Mouse (Mus musculus) stomach, embryonic 15.5 days (tissue): ENCODE measurements around the gene Ubtf. TPM values are rescaled to one million over a fixed set of nuclear protein-coding genes. Genes with fewer than 3 reads are reported as not detected.

Experiments used
- ATAC-seq: fragments of 200-750 bp; cut with Nextera tagmentation; 2 replicates; pipeline ENCODE4 v1.8.0; 2017; ENCODE audit warnings: low read depth, moderate number of reproducible peaks, moderate TSS enrichment; ENCODE audit not compliant: insufficient read depth, low FRiP score
- H3K27ac ChIP-seq: fragments of 300-500 bp; sonication (generic); 2 replicates; pipeline ENCODE4 v1.5.1; 2015; ENCODE audit warnings: mild to moderate bottlenecking, inconsistent platforms
- H3K27me3 ChIP-seq: fragments of 300-500 bp; sonication (generic); replicated peaks from 2 replicates; pipeline ENCODE4 v1.6.1; 2015; ENCODE audit warnings: inconsistent platforms
- H3K36me3 ChIP-seq: fragments of 300-500 bp; sonication (generic); 2 replicates; pipeline ENCODE4 v1.6.1; 2015; ENCODE audit warnings: inconsistent platforms
- H3K4me1 ChIP-seq: fragments of 300-500 bp; sonication (generic); 2 replicates; pipeline ENCODE4 v1.6.1; 2015; ENCODE audit warnings: inconsistent platforms
- H3K4me2 ChIP-seq: fragments of 300-500 bp; sonication (generic); 2 replicates; pipeline ENCODE4 v1.6.1; 2015; ENCODE audit warnings: mild to moderate bottlenecking, inconsistent platforms
- H3K4me3 ChIP-seq: fragments of 300-500 bp; sonication (generic); replicated peaks from 2 replicates; pipeline ENCODE4 v1.5.1; 2015; ENCODE audit warnings: inconsistent platforms
- H3K9ac ChIP-seq: fragments of 300-500 bp; sonication (generic); 2 replicates; pipeline ENCODE4 v1.6.1; 2015; ENCODE audit warnings: inconsistent platforms
- H3K9me3 ChIP-seq: fragments of 300-500 bp; sonication (generic); 2 replicates; pipeline ENCODE4 v1.6.1; 2016; ENCODE audit warnings: inconsistent platforms
- WGBS: fragments of 180-500 bp; shearing (Covaris S2); methylation state at CpG from one replicate; pipeline ENCODE4 v1.1.7; 2015; 5-methylcytosine and 5-hydroxymethylcytosine counted together
- polyA plus RNA-seq: library from polyadenylated mRNA; unstranded; fragments of >200 nt; fragmentation: Nextera tagmentation; extraction: Ambion mirVana; gene quantifications from 2 replicates; pipeline ENCODE4 v1.2.1, GENCODE M21; 2015

Ubtf gene
- polyA plus RNA-seq, 1 experiment from 2014 or later = 82.7 TPM

- Histone ChIP-seq H3K27ac (no peak overlapping the region), H3K36me3 (no peaks in the 10 kb centered on the region), H3K4me2 (no peak overlapping the region), H3K9me3 (no peaks in the 10 kb centered on the region), H3K9ac (no peak overlapping the region), H3K27me3 (no peaks in the 10 kb centered on the region), H3K4me1 (no peaks in the 10 kb centered on the region), H3K4me3 (no peak overlapping the region)
- ATAC-seq = no peak
Measured at GRCm38 (mm10) chr11:102329518-102329917, 10.0 kb upstream of the Ubtf start.

GRCm38 (mm10) chr11:102327839-102328238 is 8.3 kb upstream of the Ubtf start:
- no peak overlapping the region for H3K9ac ChIP-seq
- no peaks in the 10 kb centered on the region for H3K36me3 ChIP-seq
- no peak overlapping the region for H3K4me2 ChIP-seq
- H3K27me3 ChIP-seq = no peaks in the 10 kb centered on the region
- ATAC-seq = no peak
- no peak overlapping the region for H3K4me3 ChIP-seq
- 74% methylated on average over 7 of the region's 7 CpGs for WGBS
- H3K4me1 ChIP-seq = no peaks in the 10 kb centered on the region
- H3K27ac ChIP-seq = no peak overlapping the region
- H3K9me3 ChIP-seq = no peaks in the 10 kb centered on the region

GRCm38 (mm10) chr11:102327250-102327649 is 7.7 kb upstream of the Ubtf start:
- ATAC-seq = no peak
- no peaks in the 10 kb centered on the region for H3K27me3 ChIP-seq
- no peak overlapping the region for H3K4me3 ChIP-seq
- H3K4me2 ChIP-seq = no peak overlapping the region
- no peak overlapping the region for H3K27ac ChIP-seq
- H3K9me3 ChIP-seq = no peaks in the 10 kb centered on the region
- H3K4me1 ChIP-seq = no peaks in the 10 kb centered on the region
- H3K9ac ChIP-seq = no peak overlapping the region
- WGBS = 53% methylated on average over 5 of the region's 5 CpGs
- H3K36me3 ChIP-seq = no peaks in the 10 kb centered on the region

- Histone ChIP-seq H3K4me1 (peaks cover 10% of the 10 kb centered on the region), H3K4me3 (no peak overlapping the region), H3K4me2 (no peak overlapping the region), H3K9ac (no peak overlapping the region), H3K9me3 (no peaks in the 10 kb centered on the region), H3K36me3 (no peaks in the 10 kb centered on the region), H3K27ac (no peak overlapping the region), H3K27me3 (no peaks in the 10 kb centered on the region)
- WGBS = 55% methylated on average over 1 of the region's 1 CpGs
- ATAC-seq = no peak
Measured at GRCm38 (mm10) chr11:102323516-102323915, 4.0 kb upstream of the Ubtf start.

GRCm38 (mm10) chr11:102321931-102322330 is 2.4 kb upstream of the Ubtf start:
- ATAC-seq = no peak
- Histone ChIP-seq H3K4me1 (peaks cover 10% of the 10 kb centered on the region), H3K27me3 (no peaks in the 10 kb centered on the region), H3K4me3 (no peak overlapping the region), H3K36me3 (no peaks in the 10 kb centered on the region), H3K9ac (no peak overlapping the region; the same call in 1 of the 2 replicates), H3K27ac (no peak overlapping the region), H3K9me3 (no peaks in the 10 kb centered on the region), H3K4me2 (no peak overlapping the region)
- 70% methylated on average over 6 of the region's 6 CpGs for WGBS

- Histone ChIP-seq H3K27me3 (no peaks in the 10 kb centered on the region), H3K9me3 (no peaks in the 10 kb centered on the region), H3K36me3 (no peaks in the 10 kb centered on the region), H3K4me3 (peak overlapping the region; percentile 97), H3K4me2 (peak overlapping the region; percentile 92), H3K9ac (peak overlapping the region; percentile 30; the same call in 1 of the 2 replicates), H3K27ac (peak overlapping the region; percentile 99), H3K4me1 (peaks cover 18% of the 10 kb centered on the region)
- no peak for ATAC-seq
- 13% methylated on average over 10 of the region's 10 CpGs for WGBS
Measured at GRCm38 (mm10) chr11:102320686-102321005, 1.1 kb upstream of the Ubtf start.

GRCm38 (mm10) chr11:102319941-102320685 is 571 bp upstream of the Ubtf start:
- Histone ChIP-seq H3K36me3 (no peaks in the 10 kb centered on the region), H3K9ac (peak overlapping the region; percentile 100; the same call in 1 of the 2 replicates), H3K27me3 (no peaks in the 10 kb centered on the region), H3K4me2 (peak overlapping the region; percentile 92), H3K27ac (peak overlapping the region; percentile 99), H3K4me3 (peak overlapping the region; percentile 97), H3K9me3 (no peaks in the 10 kb centered on the region), H3K4me1 (peaks cover 19% of the 10 kb centered on the region)
- WGBS = under 1% methylated on average over 38 of the region's 38 CpGs
- no peak for ATAC-seq

- peak overlapping the region; percentile 92 for H3K4me2 ChIP-seq
- no peaks in the 10 kb centered on the region for H3K9me3 ChIP-seq
- H3K36me3 ChIP-seq = peaks cover 4% of the 10 kb centered on the region
- WGBS = under 1% methylated on average over 83 of the region's 84 CpGs
- no peaks in the 10 kb centered on the region for H3K27me3 ChIP-seq
- peaks cover 19% of the 10 kb centered on the region for H3K4me1 ChIP-seq
- no peak; the same call in none of the 2 replicates for ATAC-seq
- H3K9ac ChIP-seq = peak overlapping the region; percentile 100
- peak overlapping the region; percentile 97 for H3K4me3 ChIP-seq
- peak overlapping the region; percentile 99 for H3K27ac ChIP-seq
Measured at GRCm38 (mm10) chr11:102318576-102319409, 749 bp downstream of the Ubtf start.

- H3K9ac ChIP-seq = peak overlapping the region; percentile 100
- under 1% methylated on average over 48 of the region's 77 CpGs for WGBS
- peak; percentile 59 for ATAC-seq
Measured at GRCm38 (mm10) chr11:102317901-102318575, 1.5 kb downstream of the Ubtf start.

GRCm38 (mm10) chr11:102317298-102317900 is 2.1 kb downstream of the Ubtf start:
- Histone ChIP-seq H3K36me3 (peaks cover 16% of the 10 kb centered on the region), H3K4me2 (peak overlapping the region; percentile 92), H3K4me1 (peaks cover 19% of the 10 kb centered on the region), H3K9me3 (no peaks in the 10 kb centered on the region), H3K27me3 (no peaks in the 10 kb centered on the region), H3K4me3 (peak overlapping the region; percentile 97), H3K9ac (peak overlapping the region; percentile 100), H3K27ac (peak overlapping the region; percentile 99)
- WGBS = under 1% methylated on average over 56 of the region's 87 CpGs
- peak; percentile 0; the same call in 1 of the 2 replicates for ATAC-seq

More at GRCm38 (mm10) chr11:102317901-102318575, 1.5 kb downstream of the Ubtf start:
- peaks cover 11% of the 10 kb centered on the region for H3K36me3 ChIP-seq
- H3K4me3 ChIP-seq = peak overlapping the region; percentile 97
- peak overlapping the region; percentile 99 for H3K27ac ChIP-seq
- H3K4me2 ChIP-seq = peak overlapping the region; percentile 92
- peaks cover 19% of the 10 kb centered on the region for H3K4me1 ChIP-seq
- no peaks in the 10 kb centered on the region for H3K9me3 ChIP-seq
- no peaks in the 10 kb centered on the region for H3K27me3 ChIP-seq

- H3K36me3 ChIP-seq = peaks cover 17% of the 10 kb centered on the region
- no peaks in the 10 kb centered on the region for H3K9me3 ChIP-seq
- H3K4me3 ChIP-seq = peak overlapping the region; percentile 97
- under 1% methylated on average over 47 of the region's 80 CpGs for WGBS
- peak overlapping the region; percentile 100 for H3K9ac ChIP-seq
- no peaks in the 10 kb centered on the region for H3K27me3 ChIP-seq
- H3K4me2 ChIP-seq = peak overlapping the region; percentile 92
- H3K27ac ChIP-seq = peak overlapping the region; percentile 99
- ATAC-seq = peak; percentile 54
- H3K4me1 ChIP-seq = peaks cover 19% of the 10 kb centered on the region
Measured at GRCm38 (mm10) chr11:102316572-102317297, 2.8 kb downstream of the Ubtf start.
